Mouse (Mus musculus): ENCODE results near the gene Rnf41. TPM values are rescaled to one million over a fixed set of nuclear protein-coding genes. Genes with fewer than 3 reads are reported as not detected.

Rnf41 gene
- polyA plus RNA-seq, 1 experiment = 24.1 TPM

DNA sequence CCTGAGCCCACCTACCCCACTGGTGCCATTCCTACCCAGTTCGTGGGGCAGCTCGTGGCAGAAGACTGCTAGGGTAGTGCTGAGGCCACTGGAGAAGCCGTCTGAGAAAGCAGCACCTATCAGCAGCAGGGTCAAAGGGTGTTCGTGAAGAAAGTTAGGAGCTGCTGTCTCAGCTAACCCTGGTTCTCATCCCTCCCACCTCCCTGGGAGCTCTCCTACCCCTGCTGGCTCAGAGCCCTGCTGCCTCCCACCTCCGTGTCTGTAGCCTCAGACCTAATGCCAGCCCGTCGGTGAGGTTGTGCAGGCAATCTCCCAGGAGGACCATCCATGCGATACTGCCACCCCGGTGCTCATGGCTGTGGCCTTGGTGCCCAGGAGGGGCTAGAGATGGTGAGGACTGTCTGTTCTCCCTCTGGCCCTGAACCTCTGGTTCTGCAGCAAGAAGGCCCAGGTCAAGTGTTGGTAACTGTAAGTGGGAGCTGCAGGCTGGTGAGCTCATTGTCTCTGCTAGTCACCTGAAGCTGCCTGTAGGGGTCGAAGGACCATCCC is 14.7 kb upstream of the Rnf41 start:
- TF ChIP-seq CTCF (IDR thresholded peaks at IDR 0.05; ENCODE audit: extremely low read depth, insufficient read depth, insufficient read length, insufficient replicate concordance) = no peak
- no peak for TF ChIP-seq POLR2A (IDR thresholded peaks at IDR 0.05; ENCODE audit: low read depth, low read length)
- Histone ChIP-seq H3K36me3 (ENCODE audit: control insufficient read depth, insufficient read depth, low read length) (peaks cover 14% of the 10 kb centered on the region), H3K4me3 (ENCODE audit: extremely low read depth, insufficient read depth, insufficient read length) (no peak overlapping the region), H3K27me3 (ENCODE audit: control insufficient read depth, insufficient read depth, low read length) (no peaks in the 10 kb centered on the region), H3K27ac (ENCODE audit: insufficient read depth, low read length) (no peak overlapping the region), H3K4me1 (ENCODE audit: control insufficient read depth, insufficient read depth, insufficient read length) (no peaks in the 10 kb centered on the region)
- DNase-seq (ENCODE audit: low read depth in 1 of 2, low spot score in 2 of 2) = no peak
- 88% methylated on average over 10 of the region's 10 CpGs for WGBS

DNA sequence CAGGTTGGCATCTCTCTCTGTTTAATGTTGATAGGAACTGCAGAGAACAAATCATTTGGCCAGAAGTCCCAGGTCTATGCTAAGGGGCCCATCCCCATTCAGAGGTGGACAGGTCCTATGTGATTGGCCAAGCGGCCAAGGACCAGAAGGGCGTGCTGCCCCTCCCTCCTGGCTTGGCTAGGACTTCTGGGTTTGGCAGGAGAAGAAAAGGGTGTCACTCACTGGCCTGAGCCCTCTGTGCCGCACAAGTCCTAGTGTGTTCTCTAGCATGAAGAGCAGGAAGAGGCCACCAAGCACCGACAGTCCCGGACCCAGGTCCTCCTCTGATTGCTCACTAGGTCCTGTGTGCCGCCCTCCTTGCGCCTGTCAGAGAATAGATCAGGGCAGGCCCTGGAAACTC is 14.0 kb upstream of the Rnf41 start:
- Histone ChIP-seq H3K27ac (ENCODE audit: insufficient read depth, low read length) (no peak overlapping the region), H3K27me3 (ENCODE audit: control insufficient read depth, insufficient read depth, low read length) (no peaks in the 10 kb centered on the region), H3K36me3 (ENCODE audit: control insufficient read depth, insufficient read depth, low read length) (peaks cover 14% of the 10 kb centered on the region), H3K4me3 (ENCODE audit: extremely low read depth, insufficient read depth, insufficient read length) (no peak overlapping the region), H3K4me1 (ENCODE audit: control insufficient read depth, insufficient read depth, insufficient read length) (no peaks in the 10 kb centered on the region)
- TF ChIP-seq CTCF (IDR thresholded peaks at IDR 0.05; ENCODE audit: extremely low read depth, insufficient read depth, insufficient read length, insufficient replicate concordance) (no peak), POLR2A (IDR thresholded peaks at IDR 0.05; ENCODE audit: low read depth, low read length) (no peak)
- WGBS = 88% methylated on average over 7 of the region's 7 CpGs
- DNase-seq (ENCODE audit: low read depth in 1 of 2, low spot score in 2 of 2) = no peak

DNA sequence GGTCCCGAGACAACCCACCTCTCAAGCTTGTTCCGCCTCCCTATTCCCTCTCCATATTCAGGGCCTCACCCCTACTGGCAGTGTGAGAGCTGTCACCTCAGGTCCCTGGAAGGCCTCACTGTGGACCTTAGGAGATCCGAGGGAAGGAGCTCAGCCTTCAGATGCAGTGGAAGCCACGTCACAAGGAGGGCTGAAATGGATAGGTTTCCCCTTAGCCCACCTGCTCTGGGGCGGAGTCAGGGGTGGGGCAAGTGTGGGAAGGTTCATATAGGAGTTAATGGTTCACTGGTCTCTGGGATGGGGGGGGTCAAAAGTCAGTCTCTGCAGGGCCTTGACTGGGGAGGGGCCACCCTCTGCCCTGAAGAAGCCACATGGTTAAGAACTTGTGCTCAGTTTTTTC is 11.1 kb upstream of the Rnf41 start:
- Histone ChIP-seq H3K27ac (ENCODE audit: insufficient read depth, low read length) (no peak overlapping the region), H3K4me3 (ENCODE audit: extremely low read depth, insufficient read depth, insufficient read length) (no peak overlapping the region), H3K4me1 (ENCODE audit: control insufficient read depth, insufficient read depth, insufficient read length) (no peaks in the 10 kb centered on the region), H3K27me3 (ENCODE audit: control insufficient read depth, insufficient read depth, low read length) (no peaks in the 10 kb centered on the region), H3K36me3 (ENCODE audit: control insufficient read depth, insufficient read depth, low read length) (peaks cover 4% of the 10 kb centered on the region; the same call in 1 of the 2 replicates)
- WGBS = 78% methylated on average over 5 of the region's 5 CpGs
- TF ChIP-seq POLR2A (IDR thresholded peaks at IDR 0.05; ENCODE audit: low read depth, low read length) (no peak), CTCF (IDR thresholded peaks at IDR 0.05; ENCODE audit: extremely low read depth, insufficient read depth, insufficient read length, insufficient replicate concordance) (no peak)
- DNase-seq (ENCODE audit: low read depth in 1 of 2, low spot score in 2 of 2) = no peak

DNA sequence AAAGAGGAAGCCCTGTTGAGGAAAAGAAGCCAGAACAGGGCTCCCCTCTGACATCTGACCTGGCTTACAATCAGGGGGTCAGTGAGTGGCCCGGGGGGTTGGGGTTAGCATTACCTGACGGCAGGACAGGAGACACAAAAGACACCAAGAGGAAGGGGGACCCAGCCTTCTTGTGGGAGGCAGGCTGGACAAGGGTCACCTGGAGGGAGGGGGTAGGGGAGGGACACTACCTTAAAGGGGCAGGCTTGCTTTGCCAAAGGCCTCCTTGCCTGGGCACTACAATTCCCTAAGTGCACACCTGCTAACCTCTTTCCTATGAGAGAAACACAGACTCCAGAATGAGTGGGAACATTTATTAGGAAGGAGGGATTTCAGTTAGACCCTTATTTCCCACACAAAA is 10.4 kb upstream of the Rnf41 start, which contains the start of gene Slc39a5:
Gene Slc39a5, minus strand, starts transcription at position 174 of the 400 bp plus-strand sequence.
- TF ChIP-seq CTCF (IDR thresholded peaks at IDR 0.05; ENCODE audit: extremely low read depth, insufficient read depth, insufficient read length, insufficient replicate concordance) (no peak), POLR2A (IDR thresholded peaks at IDR 0.05; ENCODE audit: low read depth, low read length) (no peak)
- H3K4me1 ChIP-seq (ENCODE audit: control insufficient read depth, insufficient read depth, insufficient read length) = no peaks in the 10 kb centered on the region
- H3K4me3 ChIP-seq (ENCODE audit: extremely low read depth, insufficient read depth, insufficient read length) = no peak within 1 kb of the TSS
- no peaks in the 10 kb centered on the region for H3K27me3 ChIP-seq (ENCODE audit: control insufficient read depth, insufficient read depth, low read length)
- no peak within 1 kb of the TSS for H3K27ac ChIP-seq (ENCODE audit: insufficient read depth, low read length)
- WGBS = 66% methylated on average over 2 of the region's 2 CpGs
- no peak for DNase-seq (ENCODE audit: low read depth in 1 of 2, low spot score in 2 of 2)
- H3K36me3 ChIP-seq (ENCODE audit: control insufficient read depth, insufficient read depth, low read length) = peaks cover 2% of the 10 kb centered on the region; the same call in 1 of the 2 replicates

DNA sequence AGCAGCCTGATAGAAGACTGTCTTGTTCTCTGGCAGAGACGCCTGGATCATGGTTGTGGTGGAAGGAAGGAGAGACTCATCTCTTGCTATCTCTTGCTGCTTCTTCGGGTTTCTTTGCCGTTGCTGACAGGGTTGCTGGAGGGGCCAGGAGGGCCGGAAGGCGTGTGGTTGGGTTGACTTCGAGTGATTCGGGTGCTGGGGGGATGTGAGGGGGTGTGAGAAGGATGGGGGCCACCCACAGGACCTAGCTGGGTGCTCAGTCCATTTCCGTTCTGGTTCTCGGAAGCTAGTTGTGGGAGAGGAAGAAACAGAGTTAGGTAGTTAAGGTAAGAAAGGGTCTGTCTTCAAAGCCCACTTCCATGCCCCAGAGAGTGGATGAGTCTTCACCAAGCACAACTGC is 9.8 kb upstream of the Rnf41 start:
- WGBS = 73% methylated on average over 9 of the region's 9 CpGs
- H3K27me3 ChIP-seq (ENCODE audit: control insufficient read depth, insufficient read depth, low read length) = no peaks in the 10 kb centered on the region
- H3K27ac ChIP-seq (ENCODE audit: insufficient read depth, low read length) = no peak overlapping the region
- peaks cover 2% of the 10 kb centered on the region; the same call in 1 of the 2 replicates for H3K36me3 ChIP-seq (ENCODE audit: control insufficient read depth, insufficient read depth, low read length)
- no peak for DNase-seq (ENCODE audit: low read depth in 1 of 2, low spot score in 2 of 2)
- H3K4me3 ChIP-seq (ENCODE audit: extremely low read depth, insufficient read depth, insufficient read length) = no peak overlapping the region
- no peaks in the 10 kb centered on the region for H3K4me1 ChIP-seq (ENCODE audit: control insufficient read depth, insufficient read depth, insufficient read length)
- TF ChIP-seq POLR2A (IDR thresholded peaks at IDR 0.05; ENCODE audit: low read depth, low read length) (no peak), CTCF (IDR thresholded peaks at IDR 0.05; ENCODE audit: extremely low read depth, insufficient read depth, insufficient read length, insufficient replicate concordance) (no peak)

DNA sequence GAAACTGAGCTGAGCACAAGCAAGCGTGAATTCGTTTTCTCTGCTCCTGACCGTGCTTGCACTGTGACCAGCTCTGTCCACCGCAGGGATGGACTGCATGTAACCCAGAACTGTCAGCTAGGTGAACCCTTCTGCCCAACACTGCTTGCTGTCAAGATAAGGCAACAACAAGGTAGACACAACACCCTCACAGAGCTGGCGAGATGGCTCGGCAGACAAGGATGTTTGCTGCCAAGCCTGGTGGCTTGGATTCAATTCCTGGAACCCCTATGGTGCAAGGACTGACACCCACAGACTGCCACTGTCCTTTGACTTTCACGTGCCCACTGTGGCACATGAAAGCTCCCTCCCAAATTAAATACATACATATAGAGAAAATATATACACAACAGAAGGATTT is 7.5 kb upstream of the Rnf41 start:
- TF ChIP-seq CTCF (IDR thresholded peaks at IDR 0.05; ENCODE audit: extremely low read depth, insufficient read depth, insufficient read length, insufficient replicate concordance) = no peak
- no peak for TF ChIP-seq POLR2A (IDR thresholded peaks at IDR 0.05; ENCODE audit: low read depth, low read length)
- H3K36me3 ChIP-seq (ENCODE audit: control insufficient read depth, insufficient read depth, low read length) = peaks cover 2% of the 10 kb centered on the region; the same call in 1 of the 2 replicates
- 90% methylated on average over 7 of the region's 7 CpGs for WGBS
- no peak for DNase-seq (ENCODE audit: low read depth in 1 of 2, low spot score in 2 of 2)
- peaks cover 4% of the 10 kb centered on the region for H3K4me1 ChIP-seq (ENCODE audit: control insufficient read depth, insufficient read depth, insufficient read length)
- no peaks in the 10 kb centered on the region for H3K27me3 ChIP-seq (ENCODE audit: control insufficient read depth, insufficient read depth, low read length)
- H3K4me3 ChIP-seq (ENCODE audit: extremely low read depth, insufficient read depth, insufficient read length) = no peak overlapping the region
- H3K27ac ChIP-seq (ENCODE audit: insufficient read depth, low read length) = no peak overlapping the region

All from spleen, adult 2 months (tissue).